Mouse (Mus musculus): ENCODE measurements around the gene Pdlim3. TPM values are rescaled to one million over a fixed set of nuclear protein-coding genes. Genes with fewer than 3 reads are reported as not detected.

The Pdlim3 gene
- polyA plus RNA-seq, 2 experiments from 2014 or later = not detected

- no peak for ATAC-seq
Observed at GRCm38 (mm10) chr8:45906251-45906619, 21.0 kb downstream of the Pdlim3 start.

GRCm38 (mm10) chr8:45913707-45914106, 28.4 kb downstream of the Pdlim3 start:
- ATAC-seq = no peak

- no peak for ATAC-seq
Observed at GRCm38 (mm10) chr8:45916496-45916895, 31.2 kb downstream of the Pdlim3 start.

GRCm38 (mm10) chr8:45917040-45917679, 31.9 kb downstream of the Pdlim3 start:
- ATAC-seq = no peak

- no peak for ATAC-seq
Observed at GRCm38 (mm10) chr8:45918891-45919290, 33.6 kb downstream of the Pdlim3 start.

- ATAC-seq = no peak
Observed at GRCm38 (mm10) chr8:45920392-45920791, 35.1 kb downstream of the Pdlim3 start.

- no peak for ATAC-seq
Observed at GRCm38 (mm10) chr8:45922116-45922515, 36.9 kb downstream of the Pdlim3 start.

- ATAC-seq = peak; percentile 87
Observed at GRCm38 (mm10) chr8:45934582-45935014, 49.3 kb downstream of the Pdlim3 start, which contains the start of gene Ccdc110. TSS of gene Ccdc110 (plus strand) at chr8:45934619.

GRCm38 (mm10) chr8:45936986-45937385, 51.7 kb downstream of the Pdlim3 start:
- no peak for ATAC-seq

GRCm38 (mm10) chr8:45946283-45946682, 61.0 kb downstream of the Pdlim3 start:
- ATAC-seq = no peak

GRCm38 (mm10) chr8:45950622-45951021, 65.4 kb downstream of the Pdlim3 start:
- ATAC-seq = no peak

Other genes with a start within 250 kb of the Pdlim3 start
- not detected for gene Ccdc110, start 49.2 kb downstream of the Pdlim3 start, polyA plus RNA-seq (2017; shearing (Covaris generic))
- 1 to 10 TPM; 1.0 to 1.2 TPM for gene 1700029J07Rik, start 89.8 kb downstream of the Pdlim3 start, polyA plus RNA-seq (2017; shearing (Covaris generic))
- 10 to 100 TPM; 61.5 to 66.8 TPM for gene Ufsp2, start 90.1 kb downstream of the Pdlim3 start, polyA plus RNA-seq (2017; shearing (Covaris generic))
- under 1 TPM in 1 of 2 experiments, not detected in 1; 0.62 TPM for gene Lrp2bp, start 113.8 kb downstream of the Pdlim3 start, polyA plus RNA-seq (2017; shearing (Covaris generic))
- 10 to 100 TPM; 11.8 to 13.0 TPM for gene Ankrd37, start 120.2 kb downstream of the Pdlim3 start, polyA plus RNA-seq (2017; shearing (Covaris generic))